Mouse (Mus musculus): ENCODE measurements around the gene Defb21.

DNA sequence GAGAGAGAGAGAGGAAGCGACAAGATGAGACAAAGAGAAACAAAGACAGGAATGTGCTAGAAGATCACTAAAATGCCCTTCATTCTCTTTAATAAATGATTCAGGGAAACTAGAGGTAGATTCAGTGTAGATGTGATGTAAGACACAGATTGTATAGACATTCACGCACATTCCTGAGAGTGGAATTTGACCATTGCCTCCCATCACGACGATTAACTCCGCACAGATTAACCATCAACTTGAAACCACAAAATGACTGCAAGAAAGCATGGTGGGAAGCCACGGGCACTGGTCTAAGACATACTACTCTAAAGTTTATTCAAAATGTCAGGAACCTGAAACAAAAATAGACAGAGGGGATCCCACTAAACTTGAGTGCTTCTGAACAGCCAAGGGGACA is 2.2 kb upstream of the Defb21 start:
- TF ChIP-seq GATA1 (IDR thresholded peaks at IDR 0.05; ENCODE audit: borderline replicate concordance, low read length) = no peak
- TF ChIP-seq FLI1 (IDR thresholded peaks at IDR 0.05; ENCODE audit: low read length) = no peak

Data from megakaryocyte, embryonic 14.5 days (primary cell).